Mouse (Mus musculus) WW6 (cell line): ENCODE results near the gene Ddc.

ENCODE experiments used
- DNase-seq: peaks from one replicate; pipeline ENCODE4 v3.0.0-alpha.2; 2013; ENCODE audit warnings: low read depth, low spot score

Ddc gene

GRCm38 (mm10) chr11:11794626-11795025 is 103.3 kb downstream of the Ddc start:
- DNase-seq: no peak

- DNase-seq: peak; percentile 68
Observed at GRCm38 (mm10) chr11:11788521-11788974, 109.4 kb downstream of the Ddc start.

- no peak for DNase-seq
Observed at GRCm38 (mm10) chr11:11785457-11785856, 112.5 kb downstream of the Ddc start.

- no peak for DNase-seq
Observed at GRCm38 (mm10) chr11:11781728-11782127, 116.2 kb downstream of the Ddc start.

- no peak for DNase-seq
Observed at GRCm38 (mm10) chr11:11778345-11778744, 119.6 kb downstream of the Ddc start.

- DNase-seq: no peak
Observed at GRCm38 (mm10) chr11:11777796-11778195, 120.1 kb downstream of the Ddc start.

- no peak for DNase-seq
Observed at GRCm38 (mm10) chr11:11777246-11777645, 120.7 kb downstream of the Ddc start.

- no peak for DNase-seq
Observed at GRCm38 (mm10) chr11:11776822-11777174, 121.1 kb downstream of the Ddc start.

- DNase-seq: no peak
Observed at GRCm38 (mm10) chr11:11776071-11776821, 121.7 kb downstream of the Ddc start.

- no peak for DNase-seq
Observed at GRCm38 (mm10) chr11:11774893-11775292, 123.1 kb downstream of the Ddc start.

- DNase-seq: no peak
Observed at GRCm38 (mm10) chr11:11774384-11774783, 123.6 kb downstream of the Ddc start.

GRCm38 (mm10) chr11:11772196-11772595 is 125.7 kb downstream of the Ddc start:
- no peak for DNase-seq

- DNase-seq: no peak
Observed at GRCm38 (mm10) chr11:11770691-11771090, 127.3 kb downstream of the Ddc start.

- peak; percentile 13 for DNase-seq
Observed at GRCm38 (mm10) chr11:11769281-11769680, 128.7 kb downstream of the Ddc start.

- DNase-seq: no peak
Observed at GRCm38 (mm10) chr11:11768057-11768456, 129.9 kb downstream of the Ddc start.

GRCm38 (mm10) chr11:11766736-11767135 is 131.2 kb downstream of the Ddc start:
- no peak for DNase-seq

GRCm38 (mm10) chr11:11766105-11766504 is 131.8 kb downstream of the Ddc start:
- DNase-seq: no peak

GRCm38 (mm10) chr11:11765414-11765813 is 132.5 kb downstream of the Ddc start:
- DNase-seq: no peak
